In genomic region chr19:5050047-5050905, GRCm38 (mm10) we compare ENCODE assay signal across 9 mouse cellular contexts. TPM values are rescaled to one million over a fixed set of nuclear protein-coding genes. Genes with fewer than 3 reads are reported as not detected.
A peak's percentile ranks its signal among the peaks of the same experiment; 100 is the strongest.
DNase-seq lines count a peak whose midpoint lies in the region; ATAC-seq and TF ChIP-seq lines count a peak whose summit lies in the region.
"Had no signal": no experiment of that assay in that cellular context is flagged by ENCODE, and none has a peak within 500 bp of the region (broad histone marks: within the 10 kb centered on the region; RNA-seq: fewer than 3 reads in every experiment).

Gene Rin1 (plus strand): TSS chr19:5050481.

- H3K9ac ChIP-seq in lung, embryonic 15.5 days = peak within 1 kb of the TSS; percentile 24; the same call in 1 of the 2 replicates

- 17% methylated on average over 13 of the region's 14 CpGs for WGBS in lung, embryonic 15.5 days

- 0 out of 2 replicates have a peak, but pooled peaks cover 7% of the 10 kb centered on the region for H3K4me1 ChIP-seq in embryonic fibroblast, embryonic 13.5 days (ENCODE audit: control insufficient read depth, insufficient read depth, low read length)
- H3K4me1 ChIP-seq in lung, embryonic 15.5 days = peaks cover 26% of the 10 kb centered on the region

- peak within 1 kb of the TSS; percentile 69 for H3K4me3 ChIP-seq in embryonic fibroblast, embryonic 13.5 days (ENCODE audit: insufficient read depth, low read length)
- peak within 1 kb of the TSS; percentile 35 for H3K4me3 ChIP-seq in lung, embryonic 15.5 days
- H3K4me3 ChIP-seq: erythroblast, embryonic 14.5 days had no signal

- ATAC-seq in lung, embryonic 15.5 days (ENCODE audit: borderline replicate concordance, extremely low read depth, low FRiP score, low TSS enrichment) = peak; percentile 60

- peak; percentile 88 for TF ChIP-seq POLR2A in embryonic fibroblast, embryonic 13.5 days (IDR thresholded peaks at IDR 0.05; ENCODE audit: low read depth, low read length)

- peaks cover 24% of the 10 kb centered on the region for H3K36me3 ChIP-seq in lung, embryonic 15.5 days

- peak; percentile 95 for DNase-seq in 416B (ENCODE audit: low read depth)
- peak; percentile 89 for DNase-seq in MN1 (ENCODE audit: low spot score)
- DNase-seq in heart, postnatal 4 days = peak; percentile 49
- peak; percentile 73 to 82 for DNase-seq in layer of hippocampus, adult 8-10 months (ENCODE audit: low spot score in 2 of 2)
- DNase-seq in right cerebral cortex, postnatal 4 days = peak; percentile 42
- DNase-seq in thymus, adult 18-20 months = no peak

- no peak for TF ChIP-seq CTCF in embryonic fibroblast, embryonic 13.5 days (IDR thresholded peaks at IDR 0.05; ENCODE audit: borderline replicate concordance, insufficient read depth, low read length)

- peaks cover 15% of the 10 kb centered on the region for H3K27me3 ChIP-seq in lung, embryonic 15.5 days

- peak within 1 kb of the TSS; percentile 87 for H3K27ac ChIP-seq in embryonic fibroblast, embryonic 13.5 days (ENCODE audit: insufficient read depth, low read length)
- H3K27ac ChIP-seq in lung, embryonic 15.5 days = peak within 1 kb of the TSS; percentile 35; the same call in 1 of the 2 replicates

- H3K9me3 ChIP-seq in lung, embryonic 15.5 days = no peaks in the 10 kb centered on the region

- H3K4me2 ChIP-seq in lung, embryonic 15.5 days = peak within 1 kb of the TSS; percentile 55

RNA-seq across cellular contexts. Expression of gene Rin1, which starts in this region (rescaled TPM):
- polyA plus RNA-seq in embryonic fibroblast, embryonic 13.5 days (2011; ENCODE audit: insufficient read length, low read depth, missing spikeins) = 60.2 and 82.9 TPM in 2 replicates
- 1 to 10 TPM; 2.2 to 2.9 TPM for total RNA-seq in heart, postnatal 4 days (2021)
- 100 to 1,000 TPM in 1 of 4 experiments, 10 to 100 TPM in 3; 89.3 to 115 (median 96.8) TPM for total RNA-seq in layer of hippocampus, adult 8-10 months (2022)
- polyA plus RNA-seq in lung, embryonic 15.5 days (2015; fragmentation: Nextera tagmentation; extraction: Ambion mirVana) = 2.7 and 2.9 TPM in 2 replicates

Comparison
In these comparisons a context has a peak if more than half of its experiments do, and no peak if none do; other contexts are left out.
1. RNA of gene Rin1 (total RNA-seq): 89.3 to 115 TPM in layer of hippocampus, adult 8-10 months; 2.2 to 2.9 TPM in heart, postnatal 4 days; every median in the first group is over 10 times any median in the second.
2. RNA of gene Rin1 (polyA plus RNA-seq): 60.2 to 82.9 TPM in embryonic fibroblast, embryonic 13.5 days; 2.7 to 2.9 TPM in lung, embryonic 15.5 days; every median in the first group is over 10 times any median in the second.
3. DNase-seq: peak in 416B (single experiment), MN1 (single experiment), heart, postnatal 4 days (single experiment), layer of hippocampus, adult 8-10 months (2 of 2) and right cerebral cortex, postnatal 4 days (single experiment); none in thymus, adult 18-20 months (0 of 2).